Mouse (Mus musculus) embryonic facial prominence, embryonic 13.5 days (tissue): Measurements from ENCODE around the gene Hydin. TPM values are rescaled to one million over a fixed set of nuclear protein-coding genes. Genes with fewer than 3 reads are reported as not detected.
A peak's percentile ranks its signal among the peaks of the same experiment; 100 is the strongest.
"Not testable (repeated sequence)": the region's sequence is repeated elsewhere in the genome, so short reads cannot be mapped to it uniquely, and the experiment has no call there.

Experiments
- ATAC-seq: fragments of 200-750 bp; cut with Nextera tagmentation; 2 replicates; pipeline ENCODE4 v1.8.0; 2017; ENCODE audit warnings: low read depth; ENCODE audit not compliant: insufficient number of reproducible peaks, insufficient read depth, low FRiP score, low TSS enrichment
- H3K27ac ChIP-seq: fragments of 300-500 bp; sonication (generic); 2 replicates; pipeline ENCODE4 v1.5.1; 2015; ENCODE audit warnings: moderate library complexity, mild to moderate bottlenecking, inconsistent platforms
- H3K27me3 ChIP-seq: fragments of 300-500 bp; sonication (generic); 2 replicates; pipeline ENCODE4 v1.6.1; 2015; ENCODE audit warnings: mild to moderate bottlenecking, inconsistent platforms
- H3K36me3 ChIP-seq: fragments of 300-500 bp; sonication (generic); 2 replicates; pipeline ENCODE4 v1.6.1; 2015; ENCODE audit warnings: mild to moderate bottlenecking, inconsistent platforms
- H3K4me1 ChIP-seq: fragments of 300-500 bp; sonication (generic); 2 replicates; pipeline ENCODE4 v1.6.1; 2015; ENCODE audit warnings: inconsistent platforms
- H3K4me2 ChIP-seq: fragments of 300-500 bp; sonication (generic); 2 replicates; pipeline ENCODE4 v1.6.1; 2015; ENCODE audit warnings: moderate library complexity, mild to moderate bottlenecking, inconsistent platforms
- H3K4me3 ChIP-seq: fragments of 300-500 bp; sonication (generic); 2 replicates; pipeline ENCODE4 v1.5.1; 2015; ENCODE audit warnings: mild to moderate bottlenecking, inconsistent platforms
- H3K9ac ChIP-seq: fragments of 300-500 bp; sonication (generic); 2 replicates; pipeline ENCODE4 v1.6.1; 2015; ENCODE audit warnings: mild to moderate bottlenecking, inconsistent platforms
- H3K9me3 ChIP-seq: fragments of 300-500 bp; sonication (generic); 2 replicates; pipeline ENCODE4 v1.6.1; 2016; ENCODE audit warnings: inconsistent platforms
- WGBS: fragments of 180-500 bp; shearing (Covaris S2); methylation state at CpG from one replicate; pipeline ENCODE4 v1.1.7; 2015; ENCODE audit warnings: mixed read lengths; 5-methylcytosine and 5-hydroxymethylcytosine counted together
- polyA plus RNA-seq: library from polyadenylated mRNA; unstranded; fragments of >200 nt; fragmentation: Nextera tagmentation; extraction: Ambion mirVana; gene quantifications from 2 replicates; pipeline ENCODE4 v1.2.1, GENCODE M21; 2015

The Hydin gene
- polyA plus RNA-seq, 1 experiment from 2014 or later: 0.08 TPM

- no peaks in the 10 kb centered on the region for H3K36me3 ChIP-seq
- no peak overlapping the region for H3K4me2 ChIP-seq
- H3K9ac ChIP-seq: no peak overlapping the region
- H3K9me3 ChIP-seq: no peaks in the 10 kb centered on the region
- no peaks in the 10 kb centered on the region for H3K27me3 ChIP-seq
- 93% methylated on average over 6 of the region's 6 CpGs for WGBS
- H3K4me1 ChIP-seq: peaks cover 4% of the 10 kb centered on the region; the same call in 1 of the 2 replicates
- ATAC-seq: no peak
- no peak overlapping the region for H3K27ac ChIP-seq
- H3K4me3 ChIP-seq: no peak overlapping the region
Observed at GRCm38 (mm10) chr8:110487644-110488043, 220.9 kb downstream of the Hydin start.

- no peak overlapping the region for H3K27ac ChIP-seq
- H3K9me3 ChIP-seq: no peaks in the 10 kb centered on the region
- WGBS: 70% methylated on average over 4 of the region's 4 CpGs
- no peak overlapping the region for H3K9ac ChIP-seq
- no peak for ATAC-seq
- no peaks in the 10 kb centered on the region for H3K36me3 ChIP-seq
- no peaks in the 10 kb centered on the region for H3K4me1 ChIP-seq
- H3K4me3 ChIP-seq: no peak overlapping the region
- H3K4me2 ChIP-seq: no peak overlapping the region
- no peaks in the 10 kb centered on the region for H3K27me3 ChIP-seq
Observed at GRCm38 (mm10) chr8:110489344-110489743, 222.6 kb downstream of the Hydin start.

DNA sequence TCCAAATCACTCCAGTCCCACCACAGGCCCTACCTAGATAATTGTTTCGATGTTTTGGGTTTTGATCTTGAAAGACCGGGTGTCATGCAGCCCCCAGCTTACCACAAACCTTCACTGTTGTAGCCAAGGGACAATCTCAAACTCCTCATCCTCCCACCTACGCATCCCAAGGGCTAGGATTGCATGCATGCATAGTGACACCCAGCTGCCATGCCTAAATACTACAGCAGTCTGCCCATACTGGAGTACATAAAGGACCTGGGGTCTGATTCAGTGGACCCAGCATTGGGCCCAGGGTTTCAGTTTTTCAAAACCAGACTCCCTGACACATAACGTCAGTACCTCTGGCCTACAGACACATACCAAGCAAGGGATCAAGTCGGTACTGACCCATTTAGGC lies 224.3 kb downstream of the Hydin start:
- H3K4me3 ChIP-seq: no peak overlapping the region
- H3K36me3 ChIP-seq: no peaks in the 10 kb centered on the region
- WGBS: 84% methylated on average over 5 of the region's 5 CpGs
- no peaks in the 10 kb centered on the region for H3K4me1 ChIP-seq
- H3K9me3 ChIP-seq: no peaks in the 10 kb centered on the region
- no peaks in the 10 kb centered on the region for H3K27me3 ChIP-seq
- H3K27ac ChIP-seq: no peak overlapping the region
- no peak overlapping the region for H3K9ac ChIP-seq
- H3K4me2 ChIP-seq: no peak overlapping the region
- no peak for ATAC-seq

DNA sequence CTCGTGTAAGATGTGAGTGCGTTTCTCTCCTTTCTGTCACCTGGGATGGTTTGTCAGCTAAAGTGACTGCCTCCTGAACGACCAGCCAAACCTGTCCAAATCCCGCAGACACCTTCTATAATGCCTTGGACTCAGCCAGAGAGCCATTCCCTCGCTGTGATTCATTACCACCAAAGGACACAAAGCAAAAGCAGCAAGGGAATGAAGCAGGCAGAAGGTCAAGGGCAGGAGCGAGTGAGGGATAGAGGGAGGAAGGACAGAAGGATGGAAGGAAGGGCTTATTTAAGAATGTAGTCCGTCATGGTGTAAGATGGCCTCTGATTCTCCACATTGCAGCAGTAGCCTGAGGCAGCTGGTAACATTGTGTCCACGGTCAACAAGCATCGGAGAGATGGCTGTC lies 229.5 kb downstream of the Hydin start:
- 69% methylated on average over 9 of the region's 9 CpGs for WGBS
- Histone ChIP-seq H3K4me2 (no peak overlapping the region), H3K27ac (no peak overlapping the region), H3K4me1 (no peaks in the 10 kb centered on the region), H3K36me3 (no peaks in the 10 kb centered on the region), H3K27me3 (peaks cover 2% of the 10 kb centered on the region; the same call in 1 of the 2 replicates), H3K9me3 (no peaks in the 10 kb centered on the region), H3K4me3 (no peak overlapping the region), H3K9ac (no peak overlapping the region)
- ATAC-seq: no peak

DNA sequence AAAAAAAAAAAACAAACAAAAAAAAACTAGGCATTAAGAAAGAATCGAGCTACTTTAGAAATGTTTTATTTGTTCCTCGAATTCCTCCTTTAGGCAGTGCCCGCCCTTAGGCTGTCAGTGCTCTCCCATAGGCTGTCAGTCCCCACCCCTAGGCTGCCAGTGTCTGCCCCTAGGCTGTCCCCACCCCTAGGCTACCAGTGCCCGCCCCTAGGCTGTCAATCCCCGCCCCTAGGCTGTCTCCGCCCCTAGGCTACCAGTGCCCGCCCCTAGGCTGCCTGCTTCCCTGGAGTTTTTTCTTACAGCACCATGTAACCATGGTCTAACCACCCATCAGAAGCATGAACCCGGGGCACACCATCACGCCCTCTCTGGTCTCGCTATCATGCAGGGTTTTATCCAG lies 233.5 kb downstream of the Hydin start:
- WGBS: 41% methylated on average over 10 of the region's 10 CpGs
- no peaks in the 10 kb centered on the region for H3K36me3 ChIP-seq
- H3K27me3 ChIP-seq: peaks cover 3% of the 10 kb centered on the region; the same call in 1 of the 2 replicates
- no peaks in the 10 kb centered on the region for H3K9me3 ChIP-seq
- no peak overlapping the region for H3K4me2 ChIP-seq
- H3K4me1 ChIP-seq: no peaks in the 10 kb centered on the region
- ATAC-seq: no peak
- H3K27ac ChIP-seq: no peak overlapping the region
- no peak overlapping the region for H3K4me3 ChIP-seq
- H3K9ac ChIP-seq: no peak overlapping the region

- no peak for ATAC-seq
- Histone ChIP-seq H3K9ac (no peak overlapping the region), H3K27me3 (peaks cover 3% of the 10 kb centered on the region; the same call in 1 of the 2 replicates), H3K4me2 (no peak overlapping the region), H3K4me3 (no peak overlapping the region), H3K9me3 (no peaks in the 10 kb centered on the region), H3K27ac (no peak overlapping the region), H3K4me1 (no peaks in the 10 kb centered on the region), H3K36me3 (no peaks in the 10 kb centered on the region)
- 69% methylated on average over 6 of the region's 6 CpGs for WGBS
Observed at GRCm38 (mm10) chr8:110500661-110501060, 233.9 kb downstream of the Hydin start.

- no peak overlapping the region for H3K27ac ChIP-seq
- WGBS: 80% methylated on average over 4 of the region's 4 CpGs
Observed at GRCm38 (mm10) chr8:110501330-110501729, 234.6 kb downstream of the Hydin start.

DNA sequence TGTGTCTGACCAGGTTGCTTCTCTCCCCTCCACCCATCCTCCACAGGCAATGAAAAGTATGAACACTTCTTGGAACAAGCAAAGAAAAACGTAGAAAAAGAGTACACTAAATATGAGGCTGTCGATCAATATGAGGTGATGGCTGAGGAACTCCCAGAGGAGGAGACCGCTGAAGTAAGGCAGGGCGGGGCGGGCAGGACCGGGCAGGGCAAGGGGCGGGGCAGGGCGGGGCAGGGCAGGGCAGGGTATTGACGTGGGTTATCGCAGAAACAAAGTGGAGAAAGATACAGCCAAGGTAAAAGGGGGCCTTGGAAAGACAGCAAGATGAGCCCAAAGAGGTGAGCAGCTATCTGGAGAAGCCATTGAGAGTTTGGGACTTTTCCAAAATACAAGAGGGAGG lies 236.1 kb downstream of the Hydin start:
- H3K4me2 ChIP-seq: peak overlapping the region; percentile 16
- no peaks in the 10 kb centered on the region for H3K9me3 ChIP-seq
- no peak for ATAC-seq
- H3K27me3 ChIP-seq: 0 out of 2 replicates have a peak, but pooled peaks cover 3% of the 10 kb centered on the region
- 16% methylated on average over 10 of the region's 10 CpGs for WGBS
- no peak overlapping the region for H3K4me3 ChIP-seq
- no peak overlapping the region for H3K9ac ChIP-seq
- H3K36me3 ChIP-seq: no peaks in the 10 kb centered on the region
- no peaks in the 10 kb centered on the region for H3K4me1 ChIP-seq
- no peak overlapping the region for H3K27ac ChIP-seq

More at GRCm38 (mm10) chr8:110501330-110501729, 234.6 kb downstream of the Hydin start:
- Histone ChIP-seq H3K27me3 (peaks cover 3% of the 10 kb centered on the region; the same call in 1 of the 2 replicates), H3K4me3 (no peak overlapping the region), H3K9ac (no peak overlapping the region), H3K9me3 (no peaks in the 10 kb centered on the region), H3K36me3 (no peaks in the 10 kb centered on the region), H3K4me2 (no peak overlapping the region), H3K4me1 (no peaks in the 10 kb centered on the region)
- no peak for ATAC-seq

GRCm38 (mm10) chr8:110508766-110509165 lies 242.0 kb downstream of the Hydin start:
- no peaks in the 10 kb centered on the region for H3K9me3 ChIP-seq
- no peak overlapping the region for H3K4me3 ChIP-seq
- no peak for ATAC-seq
- H3K4me1 ChIP-seq: no peaks in the 10 kb centered on the region
- 56% methylated on average over 3 of the region's 3 CpGs for WGBS
- no peaks in the 10 kb centered on the region for H3K27me3 ChIP-seq
- H3K9ac ChIP-seq: no peak overlapping the region
- H3K36me3 ChIP-seq: no peaks in the 10 kb centered on the region
- no peak overlapping the region for H3K4me2 ChIP-seq
- H3K27ac ChIP-seq: no peak overlapping the region

GRCm38 (mm10) chr8:110519790-110520189 lies 253.0 kb downstream of the Hydin start:
- no peaks in the 10 kb centered on the region for H3K4me1 ChIP-seq
- no peaks in the 10 kb centered on the region for H3K36me3 ChIP-seq
- H3K27ac ChIP-seq: no peak overlapping the region
- ATAC-seq: no peak
- H3K27me3 ChIP-seq: no peaks in the 10 kb centered on the region
- no peak overlapping the region for H3K4me2 ChIP-seq
- no peak overlapping the region for H3K9ac ChIP-seq
- WGBS: 74% methylated on average over 7 of the region's 7 CpGs
- H3K9me3 ChIP-seq: no peaks in the 10 kb centered on the region
- no peak overlapping the region for H3K4me3 ChIP-seq

- no peaks in the 10 kb centered on the region for H3K9me3 ChIP-seq
- no peak overlapping the region for H3K4me3 ChIP-seq
- no peaks in the 10 kb centered on the region for H3K36me3 ChIP-seq
- ATAC-seq: no peak
- no peak overlapping the region for H3K27ac ChIP-seq
- 91% methylated on average over 12 of the region's 12 CpGs for WGBS
- no peaks in the 10 kb centered on the region for H3K27me3 ChIP-seq
- no peaks in the 10 kb centered on the region for H3K4me1 ChIP-seq
- H3K9ac ChIP-seq: no peak overlapping the region
- H3K4me2 ChIP-seq: no peak overlapping the region
Observed at GRCm38 (mm10) chr8:110521851-110522250, 255.1 kb downstream of the Hydin start.

GRCm38 (mm10) chr8:110522495-110522894 lies 255.7 kb downstream of the Hydin start:
- H3K4me3 ChIP-seq, H3K4me1 ChIP-seq, H3K27me3 ChIP-seq, H3K9me3 ChIP-seq, H3K27ac ChIP-seq, ATAC-seq, H3K36me3 ChIP-seq, H3K4me2 ChIP-seq, H3K9ac ChIP-seq: not testable (repeated sequence)
- WGBS: 86% methylated on average over 7 of the region's 7 CpGs

GRCm38 (mm10) chr8:110522985-110523384 lies 256.2 kb downstream of the Hydin start:
- no peak for ATAC-seq
- WGBS: 64% methylated on average over 15 of the region's 15 CpGs
- Histone ChIP-seq H3K4me2 (no peak overlapping the region), H3K4me1 (no peaks in the 10 kb centered on the region), H3K27me3 (no peaks in the 10 kb centered on the region), H3K9ac (no peak overlapping the region), H3K27ac (no peak overlapping the region), H3K36me3 (no peaks in the 10 kb centered on the region), H3K4me3 (no peak overlapping the region), H3K9me3 (no peaks in the 10 kb centered on the region)
